Mouse (Mus musculus) cortical plate, adult 2 months (tissue): ENCODE data around the gene Alcam. TPM values are rescaled to one million over a fixed set of nuclear protein-coding genes. Genes with fewer than 3 reads are reported as not detected.

Experiments
- H3K27ac ChIP-seq: fragments of 200-500 bp; 2 replicates; pipeline ENCODE4 v1.5.1; 2012; ENCODE audit warnings: low read length, control low read depth, inconsistent platforms; ENCODE audit not compliant: insufficient read depth
- H3K4me1 ChIP-seq: fragments of 200-500 bp; 2 replicates; pipeline ENCODE4 v1.6.1; 2011; ENCODE audit warnings: low read length; ENCODE audit not compliant: control insufficient read depth, insufficient read depth
- H3K4me3 ChIP-seq: fragments of 200-500 bp; 2 replicates; pipeline ENCODE4 v1.5.1; 2011; ENCODE audit warnings: mild to moderate bottlenecking, low read length, control low read depth; ENCODE audit not compliant: insufficient read depth
- CTCF ChIP-seq: fragments of 200-500 bp; IDR thresholded peaks from 2 replicates; pipeline ENCODE4 v1.5.1; 2011; ENCODE audit warnings: mild to moderate bottlenecking, control low read depth, low read length; ENCODE audit not compliant: insufficient read depth; ENCODE audit errors: extremely low read depth
- POLR2A ChIP-seq: fragments of 200-500 bp; IDR thresholded peaks from 2 replicates; pipeline ENCODE4 v1.6.1; 2011; ENCODE audit warnings: mild to moderate bottlenecking, low read length, control low read depth; ENCODE audit not compliant: insufficient read depth; ENCODE audit errors: extremely low read depth
- polyA plus RNA-seq: library from polyadenylated mRNA; depleted of rRNA; stranded (reverse); fragments of >200 nt; gene quantifications from 2 replicates; pipeline ENCODE4 v1.2.3, GENCODE M21; 2012

Alcam gene
- polyA plus RNA-seq, 1 experiment, result 57.2 TPM

GRCm38 (mm10) chr16:52464597-52464996 is 10.7 kb upstream of the Alcam start:
- H3K4me3 ChIP-seq, result no peak overlapping the region
- H3K27ac ChIP-seq, result no peak overlapping the region
- no peaks in the 10 kb centered on the region for H3K4me1 ChIP-seq
- TF ChIP-seq CTCF, result no peak
- no peak for TF ChIP-seq POLR2A

- no peaks in the 10 kb centered on the region for H3K4me1 ChIP-seq
- TF ChIP-seq POLR2A, result peak; percentile 81
- peak; percentile 69 for TF ChIP-seq CTCF
- 0 out of 2 replicates have a peak overlapping the region, but pooled peaks have one; percentile 27 for H3K27ac ChIP-seq
- peak overlapping the region; percentile 62 for H3K4me3 ChIP-seq
These were observed 785 bp downstream of the Alcam start for GRCm38 (mm10) chr16:52452862-52453715.

GRCm38 (mm10) chr16:52452477-52452831 is 1.4 kb downstream of the Alcam start:
- no peaks in the 10 kb centered on the region for H3K4me1 ChIP-seq
- H3K4me3 ChIP-seq, result peak overlapping the region; percentile 62
- H3K27ac ChIP-seq, result 0 out of 2 replicates have a peak overlapping the region, but pooled peaks have one; percentile 27
- TF ChIP-seq POLR2A (no peak), CTCF (no peak)

- Histone ChIP-seq H3K4me1 (no peaks in the 10 kb centered on the region), H3K4me3 (peak overlapping the region; percentile 62), H3K27ac (0 out of 2 replicates have a peak overlapping the region, but pooled peaks have one; percentile 27)
- TF ChIP-seq POLR2A (no peak), CTCF (no peak)
These were observed 1.9 kb downstream of the Alcam start for GRCm38 (mm10) chr16:52451786-52452476.

GRCm38 (mm10) chr16:52451101-52451785 is 2.6 kb downstream of the Alcam start:
- Histone ChIP-seq H3K4me3 (peak overlapping the region; percentile 62), H3K27ac (no peak overlapping the region), H3K4me1 (no peaks in the 10 kb centered on the region)
- no peak for TF ChIP-seq POLR2A
- no peak for TF ChIP-seq CTCF

- Histone ChIP-seq H3K4me1 (no peaks in the 10 kb centered on the region), H3K4me3 (peak overlapping the region; percentile 62), H3K27ac (peak overlapping the region; percentile 60)
- TF ChIP-seq CTCF (no peak), POLR2A (0 out of 2 replicates have a peak, but pooled peaks have one; percentile 7)
These were observed 3.4 kb downstream of the Alcam start for GRCm38 (mm10) chr16:52450245-52451100.

- Histone ChIP-seq H3K4me3 (peak overlapping the region; percentile 62), H3K4me1 (no peaks in the 10 kb centered on the region), H3K27ac (peak overlapping the region; percentile 60)
- TF ChIP-seq POLR2A (no peak), CTCF (peak; percentile 23; the same call in 1 of the 2 replicates)
These were observed 4.0 kb downstream of the Alcam start for GRCm38 (mm10) chr16:52449889-52450244.

- Histone ChIP-seq H3K4me1 (no peaks in the 10 kb centered on the region; the same call in 1 of the 2 replicates), H3K4me3 (no peak overlapping the region), H3K27ac (no peak overlapping the region)
- TF ChIP-seq POLR2A (no peak), CTCF (no peak)
These were observed 7.9 kb downstream of the Alcam start for GRCm38 (mm10) chr16:52445984-52446383.
